Mouse (Mus musculus): Measurements from ENCODE around the gene Ccdc13. TPM values are rescaled to one million over a fixed set of nuclear protein-coding genes. Genes with fewer than 3 reads are reported as not detected.

Ccdc13 gene
- polyA plus RNA-seq, 1 experiment from 2014 or later = 0.58 TPM

DNA sequence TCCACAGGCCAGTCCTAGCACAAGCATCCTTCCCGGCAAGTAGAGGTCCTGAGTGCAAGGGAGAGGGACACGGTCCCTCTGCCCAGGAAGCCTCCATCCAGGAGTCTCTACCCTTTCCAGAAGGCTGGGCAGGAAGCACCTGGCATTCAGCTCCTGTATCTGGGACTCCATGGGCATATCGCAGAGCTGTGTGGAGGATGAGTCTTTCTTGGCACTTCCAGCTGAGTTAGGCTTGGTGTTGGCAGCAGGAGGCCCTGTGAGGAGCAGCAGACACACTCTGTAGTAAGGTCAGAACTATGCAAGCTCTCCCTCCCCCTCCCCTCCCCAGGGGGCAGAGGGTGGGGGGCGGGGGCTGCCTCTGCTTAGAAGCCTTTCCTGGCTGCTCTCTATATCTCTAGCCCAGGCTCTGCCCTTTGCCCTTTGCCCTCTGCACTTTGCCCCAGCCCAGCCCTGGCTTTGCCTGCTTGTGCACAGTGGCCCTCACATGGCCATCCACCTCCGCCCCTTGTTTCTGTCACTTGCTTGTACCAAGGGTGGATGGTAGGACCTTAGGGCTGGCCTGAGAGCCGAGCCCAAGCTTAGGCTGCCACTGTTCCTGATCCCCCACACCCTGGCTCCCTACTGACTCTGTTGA is 40.3 kb downstream of the Ccdc13 start:
- no peak overlapping the region for H3K4me3 ChIP-seq (replicated peaks)
- peaks cover 18% of the 10 kb centered on the region for H3K27me3 ChIP-seq
- no peaks in the 10 kb centered on the region for H3K36me3 ChIP-seq
- no peak overlapping the region for H3K4me2 ChIP-seq
- H3K4me1 ChIP-seq (replicated peaks) = peaks cover 16% of the 10 kb centered on the region
- no peak for ATAC-seq (ENCODE audit: insufficient number of reproducible peaks, insufficient read depth, low FRiP score, low TSS enrichment, low read depth)
- H3K9ac ChIP-seq (replicated peaks) = no peak overlapping the region
- no peaks in the 10 kb centered on the region for H3K9me3 ChIP-seq
- 66% methylated on average over 5 of the region's 6 CpGs for WGBS
- no peak overlapping the region for H3K27ac ChIP-seq

GRCm38 (mm10) chr9:121797722-121798121 is 41.5 kb downstream of the Ccdc13 start:
- Histone ChIP-seq H3K4me3 (replicated peaks) (no peak overlapping the region), H3K9me3 (no peaks in the 10 kb centered on the region), H3K36me3 (no peaks in the 10 kb centered on the region), H3K27ac (no peak overlapping the region), H3K4me2 (no peak overlapping the region), H3K27me3 (peaks cover 18% of the 10 kb centered on the region), H3K9ac (replicated peaks) (no peak overlapping the region), H3K4me1 (replicated peaks) (peaks cover 16% of the 10 kb centered on the region)
- ATAC-seq (ENCODE audit: insufficient number of reproducible peaks, insufficient read depth, low FRiP score, low TSS enrichment, low read depth) = no peak
- 12% methylated on average over 12 of the region's 12 CpGs for WGBS

- peaks cover 21% of the 10 kb centered on the region for H3K4me1 ChIP-seq (replicated peaks)
- H3K27ac ChIP-seq = no peak overlapping the region
- WGBS = 50% methylated on average over 1 of the region's 1 CpGs
- H3K4me3 ChIP-seq (replicated peaks) = no peak overlapping the region
- no peaks in the 10 kb centered on the region for H3K36me3 ChIP-seq
- H3K4me2 ChIP-seq = no peak overlapping the region
- peaks cover 15% of the 10 kb centered on the region for H3K27me3 ChIP-seq
- ATAC-seq (ENCODE audit: insufficient number of reproducible peaks, insufficient read depth, low FRiP score, low TSS enrichment, low read depth) = no peak
- no peak overlapping the region for H3K9ac ChIP-seq (replicated peaks)
- no peaks in the 10 kb centered on the region for H3K9me3 ChIP-seq
These were observed 44.2 kb downstream of the Ccdc13 start for GRCm38 (mm10) chr9:121794972-121795539.

DNA sequence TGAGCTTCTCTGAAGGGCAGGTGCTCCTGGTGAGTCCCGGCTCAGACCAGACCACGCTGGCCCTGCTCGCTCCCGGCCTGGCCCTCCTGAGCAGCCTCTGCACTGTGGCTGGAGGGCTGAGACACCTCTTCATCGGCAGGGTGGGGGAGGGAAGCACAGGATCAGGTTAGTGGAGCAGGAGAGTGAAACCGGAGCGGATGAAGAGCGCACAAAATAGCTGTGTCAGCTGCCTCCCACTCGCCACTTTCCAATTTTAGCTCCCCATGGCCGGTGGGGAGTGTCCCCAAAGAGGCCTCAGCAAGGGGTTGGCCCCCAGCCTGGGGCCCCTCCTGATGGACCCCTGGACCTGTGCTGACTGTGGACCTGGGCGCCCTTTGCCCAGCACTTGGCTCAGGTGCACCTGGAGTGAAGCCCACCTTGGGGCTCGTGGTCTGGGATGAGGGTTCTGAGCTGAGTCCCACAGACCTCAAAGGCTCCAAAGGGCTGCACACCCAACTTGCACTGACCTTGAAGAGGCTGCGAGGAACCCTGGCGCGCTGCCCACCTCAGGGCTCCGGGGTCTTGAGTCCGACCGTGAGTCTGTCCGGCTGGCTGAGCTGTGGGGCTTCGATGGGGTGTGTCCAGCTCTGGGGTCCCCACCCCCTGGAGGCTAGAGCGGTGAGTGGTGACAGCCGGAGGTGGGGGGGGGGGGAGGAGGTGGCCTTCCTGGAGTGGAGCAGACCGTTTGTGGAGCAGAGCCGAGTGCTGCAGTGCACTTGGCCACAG is 47.3 kb downstream of the Ccdc13 start, which contains the start of gene Hhatl:
Gene Hhatl, minus strand, starts transcription at position 751 of the 765 bp plus-strand sequence.
- H3K9ac ChIP-seq (replicated peaks) = no peak within 1 kb of the TSS
- WGBS = 55% methylated on average over 24 of the region's 24 CpGs
- no peaks in the 10 kb centered on the region for H3K36me3 ChIP-seq
- no peak within 1 kb of the TSS for H3K4me3 ChIP-seq (replicated peaks)
- H3K27me3 ChIP-seq = no peaks in the 10 kb centered on the region; the same call in 1 of the 2 replicates
- no peaks in the 10 kb centered on the region for H3K9me3 ChIP-seq
- peaks cover 15% of the 10 kb centered on the region for H3K4me1 ChIP-seq (replicated peaks)
- no peak within 1 kb of the TSS for H3K27ac ChIP-seq
- no peak within 1 kb of the TSS for H3K4me2 ChIP-seq
- ATAC-seq (ENCODE audit: insufficient number of reproducible peaks, insufficient read depth, low FRiP score, low TSS enrichment, low read depth) = 0 out of 2 replicates have a peak, but pooled peaks have one; percentile 18

- Histone ChIP-seq H3K27me3 (peaks cover 4% of the 10 kb centered on the region; the same call in 1 of the 2 replicates), H3K9ac (replicated peaks) (no peak overlapping the region), H3K27ac (no peak overlapping the region), H3K36me3 (no peaks in the 10 kb centered on the region), H3K4me2 (no peak overlapping the region), H3K9me3 (no peaks in the 10 kb centered on the region), H3K4me3 (replicated peaks) (no peak overlapping the region), H3K4me1 (replicated peaks) (peaks cover 15% of the 10 kb centered on the region)
- WGBS = 14% methylated on average over 5 of the region's 5 CpGs
- ATAC-seq (ENCODE audit: insufficient number of reproducible peaks, insufficient read depth, low FRiP score, low TSS enrichment, low read depth) = no peak
These were observed 48.1 kb downstream of the Ccdc13 start for GRCm38 (mm10) chr9:121791206-121791605.

- Histone ChIP-seq H3K9ac (replicated peaks) (no peak overlapping the region), H3K27ac (no peak overlapping the region), H3K4me3 (replicated peaks) (no peak overlapping the region), H3K4me1 (replicated peaks) (no peaks in the 10 kb centered on the region), H3K9me3 (no peaks in the 10 kb centered on the region), H3K36me3 (no peaks in the 10 kb centered on the region), H3K4me2 (no peak overlapping the region), H3K27me3 (peaks cover 8% of the 10 kb centered on the region; the same call in 1 of the 2 replicates)
- ATAC-seq (ENCODE audit: insufficient number of reproducible peaks, insufficient read depth, low FRiP score, low TSS enrichment, low read depth) = no peak
- WGBS = 71% methylated on average over 2 of the region's 2 CpGs
These were observed 52.9 kb downstream of the Ccdc13 start for GRCm38 (mm10) chr9:121786359-121786758.

- no peak overlapping the region for H3K9ac ChIP-seq (replicated peaks)
- H3K4me1 ChIP-seq (replicated peaks) = no peaks in the 10 kb centered on the region
- H3K27ac ChIP-seq = no peak overlapping the region
- no peak overlapping the region for H3K4me3 ChIP-seq (replicated peaks)
- H3K27me3 ChIP-seq = peaks cover 14% of the 10 kb centered on the region
- no peak overlapping the region for H3K4me2 ChIP-seq
- 83% methylated on average over 8 of the region's 8 CpGs for whole genome bisulfite sequencing
- H3K9me3 ChIP-seq = no peaks in the 10 kb centered on the region
- ATAC-seq (ENCODE audit: insufficient number of reproducible peaks, insufficient read depth, low FRiP score, low TSS enrichment, low read depth) = no peak
- H3K36me3 ChIP-seq = no peaks in the 10 kb centered on the region
These were observed 54.0 kb downstream of the Ccdc13 start for GRCm38 (mm10) chr9:121785261-121785660.

DNA sequence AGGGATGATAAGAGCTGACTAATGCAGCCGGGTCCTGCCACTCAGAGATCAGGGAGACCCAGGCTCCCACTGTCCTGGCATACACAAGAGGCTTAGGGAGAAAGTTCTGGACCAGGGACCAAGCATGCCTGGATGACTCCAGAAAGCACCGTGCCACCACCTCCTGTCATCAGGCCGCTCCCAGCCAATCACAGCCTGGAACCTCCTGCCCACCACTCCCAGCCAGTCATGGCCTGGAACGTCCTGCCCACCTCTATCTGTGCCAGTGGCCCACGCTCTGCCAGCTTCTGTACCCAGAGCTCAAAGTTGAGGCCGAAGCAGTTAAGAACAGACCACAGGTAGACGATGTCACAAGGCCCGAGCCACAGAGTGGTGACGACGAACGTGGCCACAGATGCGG is 54.5 kb downstream of the Ccdc13 start:
- 88% methylated on average over 12 of the region's 12 CpGs for WGBS
- no peaks in the 10 kb centered on the region for H3K4me1 ChIP-seq (replicated peaks)
- no peaks in the 10 kb centered on the region for H3K9me3 ChIP-seq
- H3K27ac ChIP-seq = no peak overlapping the region
- H3K36me3 ChIP-seq = no peaks in the 10 kb centered on the region
- no peak overlapping the region for H3K4me3 ChIP-seq (replicated peaks)
- no peak overlapping the region for H3K4me2 ChIP-seq
- no peak for ATAC-seq (ENCODE audit: insufficient number of reproducible peaks, insufficient read depth, low FRiP score, low TSS enrichment, low read depth)
- H3K27me3 ChIP-seq = peaks cover 19% of the 10 kb centered on the region
- H3K9ac ChIP-seq (replicated peaks) = no peak overlapping the region

DNA sequence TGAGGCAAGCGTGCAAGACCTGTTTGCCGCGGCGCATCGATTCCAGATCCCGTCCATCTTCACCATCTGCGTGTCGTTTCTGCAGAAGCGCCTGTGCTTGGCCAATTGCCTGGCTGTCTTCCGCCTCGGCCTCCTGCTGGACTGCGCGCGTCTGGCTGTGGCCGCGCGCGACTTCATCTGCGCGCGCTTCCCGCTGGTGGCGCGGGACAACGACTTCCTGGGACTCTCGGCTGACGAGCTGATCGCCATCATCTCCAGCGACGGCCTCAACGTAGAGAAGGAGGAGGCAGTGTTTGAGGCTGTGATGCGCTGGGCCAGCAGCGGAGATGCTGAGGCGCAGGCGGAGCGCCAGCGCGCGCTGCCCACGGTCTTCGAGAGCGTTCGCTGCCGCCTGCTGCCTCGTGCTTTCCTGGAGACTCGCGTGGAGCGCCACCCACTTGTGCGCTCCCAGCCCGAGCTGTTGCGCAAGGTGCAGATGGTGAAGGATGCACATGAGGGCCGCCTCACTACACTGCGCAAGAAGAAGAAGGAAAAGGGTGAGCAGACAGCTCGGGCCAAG is 61.1 kb downstream of the Ccdc13 start:
- Histone ChIP-seq H3K27ac (no peak overlapping the region), H3K36me3 (no peaks in the 10 kb centered on the region), H3K4me3 (replicated peaks) (peak overlapping the region; percentile 35), H3K4me2 (peak overlapping the region; percentile 56), H3K9ac (replicated peaks) (peak overlapping the region; percentile 37; the same call in 1 of the 2 replicates), H3K27me3 (peaks cover 56% of the 10 kb centered on the region), H3K4me1 (replicated peaks) (peaks cover 10% of the 10 kb centered on the region), H3K9me3 (no peaks in the 10 kb centered on the region)
- ATAC-seq (ENCODE audit: insufficient number of reproducible peaks, insufficient read depth, low FRiP score, low TSS enrichment, low read depth) = no peak
- 15% methylated on average over 54 of the region's 54 CpGs for WGBS

GRCm38 (mm10) chr9:121777484-121778065 is 61.7 kb downstream of the Ccdc13 start, which contains the start of gene Klhl40:
TSS of gene Klhl40 (plus strand) at chr9:121777607.
- peak within 1 kb of the TSS; percentile 56 for H3K4me2 ChIP-seq
- H3K4me1 ChIP-seq (replicated peaks) = peaks cover 10% of the 10 kb centered on the region
- H3K27ac ChIP-seq = no peak within 1 kb of the TSS
- H3K36me3 ChIP-seq = no peaks in the 10 kb centered on the region
- H3K4me3 ChIP-seq (replicated peaks) = peak within 1 kb of the TSS; percentile 35
- peak; percentile 53 for ATAC-seq (ENCODE audit: insufficient number of reproducible peaks, insufficient read depth, low FRiP score, low TSS enrichment, low read depth)
- H3K9ac ChIP-seq (replicated peaks) = peak within 1 kb of the TSS; percentile 37; the same call in 1 of the 2 replicates
- WGBS = 23% methylated on average over 30 of the region's 30 CpGs
- H3K27me3 ChIP-seq = peaks cover 56% of the 10 kb centered on the region
- H3K9me3 ChIP-seq = no peaks in the 10 kb centered on the region

DNA sequence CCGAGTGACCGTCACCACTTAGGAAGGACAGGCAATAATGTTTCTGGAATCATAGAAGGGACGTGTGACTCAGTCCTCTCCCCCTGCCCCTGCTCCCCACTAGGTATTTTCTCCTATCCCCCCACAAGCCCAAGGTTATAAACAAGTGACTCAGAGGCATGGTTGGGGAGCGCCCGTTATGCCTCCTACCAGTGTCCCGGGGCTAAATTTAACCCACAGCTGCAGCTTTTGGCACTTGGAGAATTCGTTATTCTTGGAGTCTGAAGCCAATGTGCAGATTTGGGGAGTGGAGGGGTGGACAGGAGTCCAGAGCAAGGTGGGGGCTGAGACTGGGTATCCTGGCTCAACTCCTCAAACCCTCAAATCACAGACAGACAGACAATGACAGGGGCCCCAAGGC is 62.8 kb downstream of the Ccdc13 start:
- Histone ChIP-seq H3K4me2 (no peak overlapping the region), H3K4me3 (replicated peaks) (no peak overlapping the region), H3K9ac (replicated peaks) (no peak overlapping the region), H3K27ac (no peak overlapping the region), H3K4me1 (replicated peaks) (peaks cover 10% of the 10 kb centered on the region), H3K9me3 (no peaks in the 10 kb centered on the region), H3K36me3 (no peaks in the 10 kb centered on the region), H3K27me3 (peaks cover 56% of the 10 kb centered on the region)
- WGBS = 75% methylated on average over 7 of the region's 7 CpGs
- ATAC-seq (ENCODE audit: insufficient number of reproducible peaks, insufficient read depth, low FRiP score, low TSS enrichment, low read depth) = no peak
